Mouse (Mus musculus): ENCODE measurements around the gene Bms1.

DNA sequence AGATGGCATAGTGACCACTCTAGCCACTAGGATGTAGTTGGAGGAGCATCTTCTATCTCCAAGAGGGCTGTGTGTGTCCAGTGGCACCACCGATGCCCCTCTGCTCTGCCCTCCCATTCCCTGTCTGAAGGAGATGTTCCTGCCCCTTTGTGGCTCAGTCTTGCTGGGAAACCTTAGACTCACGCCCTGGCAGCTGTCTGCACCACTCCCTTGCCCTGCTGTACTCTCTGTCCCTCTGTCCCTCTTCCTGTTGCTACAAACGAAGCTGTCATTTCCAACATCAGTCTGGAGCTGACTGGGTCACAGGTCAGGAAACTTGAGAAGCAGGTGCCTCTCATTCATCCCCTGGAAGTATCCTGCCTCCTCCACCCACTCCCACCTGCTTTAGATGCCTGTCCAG lies 43.8 kb downstream of the Bms1 start:
- no peak for TF ChIP-seq CTCF (IDR thresholded peaks at IDR 0.05; ENCODE audit: low read depth, low read length)
- TF ChIP-seq EP300 (IDR thresholded peaks at IDR 0.05; ENCODE audit: insufficient read depth, low read depth, low read length) = no peak

All from ES-Bruce4 (cell line).